Mouse (Mus musculus) bone marrow macrophage, adult 2 months (primary cell): ENCODE results near the gene Sohlh2.

Source experiments
- CTCF ChIP-seq: IDR thresholded peaks from 2 replicates; pipeline ENCODE4 v1.5.1; 2012; ENCODE audit warnings: low read depth, mild to moderate bottlenecking, low read length, moderate library complexity
- POLR2A ChIP-seq: IDR thresholded peaks from 2 replicates; pipeline ENCODE4 v1.6.1; 2012; ENCODE audit warnings: mild to moderate bottlenecking, low read depth, low read length, borderline replicate concordance

DNA sequence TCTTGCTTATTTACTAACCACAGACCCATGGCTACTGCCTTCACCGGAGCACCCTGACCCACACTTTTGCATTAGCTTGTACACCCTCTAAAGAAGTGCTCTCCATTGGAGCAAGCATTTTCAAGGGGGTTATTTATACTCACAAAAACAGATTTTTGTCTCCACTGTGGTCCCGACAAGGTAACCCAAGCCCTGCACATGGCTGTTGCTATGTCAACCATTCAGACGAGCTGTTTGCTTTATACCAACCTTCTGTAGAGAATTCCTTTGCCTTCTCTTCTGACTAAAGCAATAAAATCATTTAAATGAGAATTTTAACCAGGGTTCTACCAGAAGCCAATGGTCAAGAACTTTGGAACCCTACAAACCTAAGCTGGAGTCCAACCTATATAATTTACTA lies 42.0 kb downstream of the Sohlh2 start:
- TF ChIP-seq CTCF: no peak
- no peak for TF ChIP-seq POLR2A
